Mouse (Mus musculus) testis, adult 2 months (tissue): ENCODE results near the gene Slc39a11.

ENCODE experiments used
- CTCF ChIP-seq: fragments of 200-500 bp; IDR thresholded peaks from 2 replicates; pipeline ENCODE4 v1.5.1; 2012; ENCODE audit warnings: low read depth, mild to moderate bottlenecking, inconsistent platforms, low read length, moderate library complexity; ENCODE audit not compliant: control insufficient read depth, insufficient read depth, insufficient replicate concordance
- POLR2A ChIP-seq: fragments of 200-500 bp; IDR thresholded peaks from 2 replicates; pipeline ENCODE4 v1.6.1; 2012; ENCODE audit warnings: low read depth, mild to moderate bottlenecking, inconsistent platforms, low read length, moderate library complexity; ENCODE audit not compliant: control insufficient read depth

- TF ChIP-seq POLR2A: no peak
- no peak for TF ChIP-seq CTCF
Observed at GRCm38 (mm10) chr11:113378867-113379266, 271.0 kb downstream of the Slc39a11 start.
